ENCODE assay signal across 8 mouse cellular contexts in genomic region chr7:5057381-5057780, GRCm38 (mm10). TPM values are rescaled to one million over a fixed set of nuclear protein-coding genes. Genes with fewer than 3 reads are reported as not detected.
DNase-seq lines count a peak whose midpoint lies in the region; ATAC-seq and TF ChIP-seq lines count a peak whose summit lies in the region.

No protein-coding gene starts in this region.

- H3K9me3 ChIP-seq in liver, embryonic 11.5 days (ENCODE audit: control insufficient read depth, low read length) = no peaks in the 10 kb centered on the region
- no peaks in the 10 kb centered on the region for H3K9me3 ChIP-seq in forebrain, embryonic 13.5 days (replicated peaks)
- H3K9me3 ChIP-seq in limb, embryonic 10.5 days (replicated peaks) = no peaks in the 10 kb centered on the region; the same call in 1 of the 2 replicates

- TF ChIP-seq POLR2A in olfactory bulb, adult 2 months (IDR thresholded peaks at IDR 0.05; ENCODE audit: insufficient read depth, low read depth, low read length) = no peak

- peaks cover 15% of the 10 kb centered on the region for H3K4me1 ChIP-seq in liver, embryonic 11.5 days (replicated peaks; ENCODE audit: control insufficient read depth, insufficient read depth, low read length)
- H3K4me1 ChIP-seq in forebrain, embryonic 13.5 days = peaks cover 56% of the 10 kb centered on the region
- peaks cover 43% of the 10 kb centered on the region for H3K4me1 ChIP-seq in limb, embryonic 10.5 days
- peaks cover 41% of the 10 kb centered on the region for H3K4me1 ChIP-seq in olfactory bulb, adult 2 months (ENCODE audit: control insufficient read depth, insufficient read depth, low read length)

- WGBS in liver, embryonic 11.5 days = 34% methylated on average over 8 of the region's 8 CpGs
- WGBS in forebrain, embryonic 13.5 days = 40% methylated on average over 8 of the region's 8 CpGs
- 33% methylated on average over 8 of the region's 8 CpGs for WGBS in limb, embryonic 10.5 days
- 19% methylated on average over 8 of the region's 8 CpGs for WGBS in olfactory bulb, adult 2 months

- H3K9ac ChIP-seq in liver, embryonic 11.5 days (ENCODE audit: low read depth, low read length) = no peak overlapping the region
- H3K9ac ChIP-seq in forebrain, embryonic 13.5 days = peak overlapping the region; percentile 74

- 0 out of 2 replicates have a peak overlapping the region, but pooled peaks have one; percentile 32 for H3K4me3 ChIP-seq in liver, embryonic 11.5 days (ENCODE audit: low read depth, low read length)
- H3K4me3 ChIP-seq in forebrain, embryonic 13.5 days = peak overlapping the region; percentile 51
- H3K4me3 ChIP-seq in limb, embryonic 10.5 days = peak overlapping the region; percentile 59
- H3K4me3 ChIP-seq in olfactory bulb, adult 2 months (ENCODE audit: insufficient read depth, low read depth, low read length) = peak overlapping the region; percentile 73

- peaks cover 66% of the 10 kb centered on the region for H3K27me3 ChIP-seq in liver, embryonic 11.5 days (replicated peaks; ENCODE audit: control insufficient read depth, insufficient read depth, low read length)
- H3K27me3 ChIP-seq in forebrain, embryonic 13.5 days = peaks cover 67% of the 10 kb centered on the region
- H3K27me3 ChIP-seq in limb, embryonic 10.5 days (ENCODE audit: low read depth, poor library complexity, severe bottlenecking) = peaks cover 68% of the 10 kb centered on the region

- no peaks in the 10 kb centered on the region for H3K36me3 ChIP-seq in liver, embryonic 11.5 days (ENCODE audit: control insufficient read depth, insufficient read depth, low read length)
- H3K36me3 ChIP-seq in forebrain, embryonic 13.5 days (ENCODE audit: poor library complexity, severe bottlenecking) = no peaks in the 10 kb centered on the region
- H3K36me3 ChIP-seq in limb, embryonic 10.5 days = no peaks in the 10 kb centered on the region

- no peak overlapping the region for H3K4me2 ChIP-seq in liver, embryonic 11.5 days
- peak overlapping the region; percentile 71 for H3K4me2 ChIP-seq in forebrain, embryonic 13.5 days

- no peak for TF ChIP-seq CTCF in olfactory bulb, adult 2 months (IDR thresholded peaks at IDR 0.05; ENCODE audit: insufficient read depth, low read depth, low read length)

- DNase-seq in liver, embryonic 11.5 days (ENCODE audit: low spot score) = no peak
- DNase-seq in liver = no peak
- no peak for DNase-seq in limb, embryonic 10.5 days (ENCODE audit: low spot score)
- DNase-seq in layer of hippocampus, postnatal 10 days (ENCODE audit: low spot score in 2 of 2) = no peak
- no peak for DNase-seq in natural killer cell, adult 2 months (ENCODE audit: low spot score in 2 of 2)
- DNase-seq in layer of hippocampus, postnatal 25 days (ENCODE audit: extremely low spot score in 1 of 2, low spot score in 1 of 2) = no peak

- ATAC-seq in liver, embryonic 11.5 days (replicated peaks; ENCODE audit: low FRiP score) = no peak
- no peak for ATAC-seq in forebrain, embryonic 13.5 days

- no peak overlapping the region for H3K27ac ChIP-seq in liver, embryonic 11.5 days (ENCODE audit: low read depth, low read length)
- no peak overlapping the region for H3K27ac ChIP-seq in forebrain, embryonic 13.5 days
- H3K27ac ChIP-seq in limb, embryonic 10.5 days = 0 out of 2 replicates have a peak overlapping the region, but pooled peaks have one; percentile 80
- H3K27ac ChIP-seq in olfactory bulb, adult 2 months (ENCODE audit: insufficient read depth, low read depth, low read length) = peak overlapping the region; percentile 88

RNA-seq across cellular contexts. Expression of gene U2af2, which starts 4.6 kb away (rescaled TPM):
- 169 TPM in 2 replicates for polyA plus RNA-seq in liver, embryonic 11.5 days (2014; fragmentation: Nextera tagmentation; extraction: Ambion mirVana)
- polyA plus RNA-seq in forebrain, embryonic 13.5 days (2015; fragmentation: Nextera tagmentation; extraction: Ambion mirVana) = 149 and 152 TPM in 2 replicates
- 202 and 203 TPM in 2 replicates for polyA plus RNA-seq in limb, embryonic 10.5 days (2016; fragmentation: Nextera tagmentation; extraction: Ambion mirVana)
- 837 TPM in 1 of 2 replicates, not detected in the other for polyA plus RNA-seq in olfactory bulb, adult 2 months (2012; ENCODE audit: insufficient read depth, insufficient read length, low replicate concordance, missing spikeins)
- total RNA-seq in layer of hippocampus, postnatal 10 days (2021) = 100 to 1,000 TPM; 174 to 184 TPM
- total RNA-seq in layer of hippocampus, postnatal 25 days (2021) = 100 to 1,000 TPM; 170 to 180 TPM

RNA-seq across cellular contexts. Expression of gene Zfp580, which starts 6.0 kb away (rescaled TPM):
- polyA plus RNA-seq in liver, embryonic 11.5 days (2014; fragmentation: Nextera tagmentation; extraction: Ambion mirVana) = 11.5 and 14.1 TPM in 2 replicates
- 45.3 and 45.6 TPM in 2 replicates for polyA plus RNA-seq in forebrain, embryonic 13.5 days (2015; fragmentation: Nextera tagmentation; extraction: Ambion mirVana)
- polyA plus RNA-seq in limb, embryonic 10.5 days (2016; fragmentation: Nextera tagmentation; extraction: Ambion mirVana) = 30.1 and 34.3 TPM in 2 replicates
- not detected in 2 replicates for polyA plus RNA-seq in olfactory bulb, adult 2 months (2012; ENCODE audit: insufficient read depth, insufficient read length, low replicate concordance, missing spikeins)
- 10 to 100 TPM; 74.9 to 80.4 TPM for total RNA-seq in layer of hippocampus, postnatal 10 days (2021)
- total RNA-seq in layer of hippocampus, postnatal 25 days (2021) = 10 to 100 TPM; 43.1 to 44.0 TPM

RNA-seq across cellular contexts. Expression of gene Zfp784, which starts 19.1 kb away (rescaled TPM):
- 2.4 and 2.6 TPM in 2 replicates for polyA plus RNA-seq in liver, embryonic 11.5 days (2014; fragmentation: Nextera tagmentation; extraction: Ambion mirVana)
- 5.6 and 8.4 TPM in 2 replicates for polyA plus RNA-seq in forebrain, embryonic 13.5 days (2015; fragmentation: Nextera tagmentation; extraction: Ambion mirVana)
- 2.5 and 4.0 TPM in 2 replicates for polyA plus RNA-seq in limb, embryonic 10.5 days (2016; fragmentation: Nextera tagmentation; extraction: Ambion mirVana)
- not detected in 2 replicates for polyA plus RNA-seq in olfactory bulb, adult 2 months (2012; ENCODE audit: insufficient read depth, insufficient read length, low replicate concordance, missing spikeins)
- 1 to 10 TPM; 5.4 to 5.8 TPM for total RNA-seq in layer of hippocampus, postnatal 10 days (2021)
- 1 to 10 TPM; 5.1 to 6.5 TPM for total RNA-seq in layer of hippocampus, postnatal 25 days (2021)

RNA-seq across cellular contexts. Expression of gene Epn1, which starts 22.7 kb away (rescaled TPM):
- 82.9 and 88.9 TPM in 2 replicates for polyA plus RNA-seq in liver, embryonic 11.5 days (2014; fragmentation: Nextera tagmentation; extraction: Ambion mirVana)
- 60.5 and 68.9 TPM in 2 replicates for polyA plus RNA-seq in forebrain, embryonic 13.5 days (2015; fragmentation: Nextera tagmentation; extraction: Ambion mirVana)
- polyA plus RNA-seq in limb, embryonic 10.5 days (2016; fragmentation: Nextera tagmentation; extraction: Ambion mirVana) = 64.5 and 69.1 TPM in 2 replicates
- polyA plus RNA-seq in olfactory bulb, adult 2 months (2012; ENCODE audit: insufficient read depth, insufficient read length, low replicate concordance, missing spikeins) = not detected in 2 replicates
- 100 to 1,000 TPM; 402 to 408 TPM for total RNA-seq in layer of hippocampus, postnatal 10 days (2021)
- 100 to 1,000 TPM; 520 to 560 TPM for total RNA-seq in layer of hippocampus, postnatal 25 days (2021)

RNA-seq across cellular contexts. Expression of gene 4632433K11Rik, which starts 23.5 kb away (rescaled TPM):
- polyA plus RNA-seq in liver, embryonic 11.5 days (2014; fragmentation: Nextera tagmentation; extraction: Ambion mirVana) = 0.22 TPM in 1 of 2 replicates, not detected in the other
- not detected in 2 replicates for polyA plus RNA-seq in forebrain, embryonic 13.5 days (2015; fragmentation: Nextera tagmentation; extraction: Ambion mirVana)
- polyA plus RNA-seq in limb, embryonic 10.5 days (2016; fragmentation: Nextera tagmentation; extraction: Ambion mirVana) = not detected in 2 replicates
- polyA plus RNA-seq in olfactory bulb, adult 2 months (2012; ENCODE audit: insufficient read depth, insufficient read length, low replicate concordance, missing spikeins) = not detected in 2 replicates
- total RNA-seq in layer of hippocampus, postnatal 10 days (2021) = not detected
- total RNA-seq in layer of hippocampus, postnatal 25 days (2021) = not detected

Comparison
In these comparisons a context has a peak if more than half of its experiments do, and no peak if none do; other contexts are left out.
1. H3K27ac ChIP-seq: peak in limb, embryonic 10.5 days (single experiment) and olfactory bulb, adult 2 months (single experiment); none in liver, embryonic 11.5 days (single experiment) and forebrain, embryonic 13.5 days (single experiment).
2. RNA of gene Zfp580, which starts 6.0 kb away (polyA plus RNA-seq): 45.3 to 45.6 TPM in forebrain, embryonic 13.5 days, 30.1 to 34.3 TPM in limb, embryonic 10.5 days and 11.5 to 14.1 TPM in liver, embryonic 11.5 days; not detected in olfactory bulb, adult 2 months; every median in the first group is over 10 times any median in the second.
3. Peak in every context shown above with its lines, with median percentiles within 50 percentile points of each other: H3K4me3 ChIP-seq.